Mouse (Mus musculus) heart, postnatal 36 days (tissue): ENCODE results near the gene Galnt12. TPM values are rescaled to one million over a fixed set of nuclear protein-coding genes. Genes with fewer than 3 reads are reported as not detected.
A peak's percentile ranks its signal among the peaks of the same experiment; 100 is the strongest.

Experiments
- DNase-seq, 2 experiments: peaks; one replicate each; pipeline ENCODE4 v3.0.0; 2021 to 2022
- intact Hi-C: fragments of 180-260 bp; cut with DNase I; formaldehyde crosslinking; loops from one replicate; pipeline ENCODE4 v1.15.1; 2025
- total RNA-seq, 2 experiments: library from RNA; stranded (reverse); gene quantifications; 2 replicates each; pipeline ENCODE4 v1.2.3; 2021

Galnt12 gene
- total RNA-seq, 2 experiments from 2014 or later, result 0.19 to 0.47 TPM

DNA sequence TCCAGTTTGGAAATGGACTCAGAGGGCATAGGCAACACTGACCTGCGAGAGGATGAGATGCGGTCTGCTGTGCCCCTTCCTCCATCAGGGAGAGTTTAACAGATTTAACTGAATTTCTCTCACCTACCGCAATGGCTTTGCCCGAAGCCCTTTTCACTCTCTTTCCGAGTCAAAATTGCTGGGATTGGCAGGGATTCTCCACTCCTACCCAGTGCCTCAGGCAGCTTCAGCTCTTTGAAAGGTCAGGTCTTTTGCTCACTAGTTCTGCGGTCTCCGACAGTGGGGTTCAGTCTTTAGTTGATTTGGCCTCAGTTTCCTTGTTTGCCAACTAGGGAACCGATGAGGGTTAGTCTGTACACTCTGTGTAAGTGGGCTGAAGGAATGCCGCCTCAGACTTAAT lies 1.5 kb downstream of the Galnt12 start:
- intact Hi-C loops, result no loop called here
- no peak for DNase-seq

DNA sequence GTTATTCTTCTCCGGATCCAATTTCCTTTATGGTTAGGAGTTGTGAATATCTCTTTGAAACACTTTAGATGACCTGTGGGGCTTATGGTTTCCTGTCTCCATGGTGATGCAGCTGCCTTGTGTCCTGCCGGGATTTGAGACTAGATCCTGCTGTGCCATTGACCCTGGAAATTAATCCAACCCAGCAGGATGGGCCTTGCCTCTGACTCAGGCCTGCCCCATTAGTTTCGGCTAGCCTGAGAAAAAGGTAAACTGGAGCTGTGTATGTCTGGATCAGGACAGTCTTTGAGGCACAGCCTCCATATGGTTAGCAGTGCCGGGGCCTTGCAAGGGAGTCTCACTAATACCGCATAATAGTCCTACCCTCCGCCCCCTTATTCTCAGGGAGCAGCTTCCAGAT lies 1.9 kb downstream of the Galnt12 start:
- DNase-seq, result no peak
- intact Hi-C loops, result no loop called here

DNA sequence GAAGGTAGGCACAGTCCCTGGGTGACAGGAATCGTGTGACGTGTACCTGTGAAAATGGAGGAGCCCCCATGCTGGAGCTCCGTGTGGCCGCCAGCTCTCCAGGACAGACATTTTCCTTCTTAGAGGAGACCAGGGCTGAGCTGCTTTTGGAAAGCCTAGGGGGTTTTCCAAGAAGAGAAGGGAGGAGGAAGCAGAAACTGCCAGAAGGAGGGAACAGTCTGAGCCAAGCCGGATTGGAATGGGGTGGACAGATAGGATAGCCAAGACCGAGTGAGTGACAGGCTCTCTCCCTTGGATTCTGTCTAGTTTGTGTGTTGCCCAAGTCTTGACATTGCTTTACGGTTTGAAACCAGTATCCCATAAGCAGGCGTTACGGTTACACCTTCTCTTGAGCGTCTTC lies 11.9 kb downstream of the Galnt12 start:
- intact Hi-C loops, result no loop called here
- DNase-seq, result peak in 1 of 2 experiments; percentile 15

GRCm38 (mm10) chr4:47111885-47112284 lies 20.2 kb downstream of the Galnt12 start:
- DNase-seq, result no peak
- intact Hi-C loops, result no loop called here

DNA sequence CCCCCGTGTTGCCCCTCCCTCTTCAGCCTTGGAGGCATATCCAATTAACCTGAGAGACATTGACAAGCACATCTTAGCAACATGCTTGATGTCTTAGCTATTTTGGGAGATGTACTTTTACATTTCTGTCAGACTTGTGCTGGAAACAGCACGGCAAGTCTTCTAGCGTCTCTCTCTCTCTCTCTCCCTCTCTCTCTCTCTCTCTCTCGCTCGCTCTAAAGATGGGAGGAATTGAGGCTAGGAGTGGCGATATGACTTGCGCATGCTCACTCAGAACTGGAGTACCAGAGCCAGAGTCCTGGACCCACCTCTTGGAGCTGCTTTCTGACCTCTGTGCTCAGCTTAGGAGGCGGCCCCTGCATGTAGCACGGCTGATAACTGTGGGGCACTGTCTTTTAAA lies 20.9 kb downstream of the Galnt12 start:
- intact Hi-C loops, result no loop called here
- DNase-seq, result no peak

DNA sequence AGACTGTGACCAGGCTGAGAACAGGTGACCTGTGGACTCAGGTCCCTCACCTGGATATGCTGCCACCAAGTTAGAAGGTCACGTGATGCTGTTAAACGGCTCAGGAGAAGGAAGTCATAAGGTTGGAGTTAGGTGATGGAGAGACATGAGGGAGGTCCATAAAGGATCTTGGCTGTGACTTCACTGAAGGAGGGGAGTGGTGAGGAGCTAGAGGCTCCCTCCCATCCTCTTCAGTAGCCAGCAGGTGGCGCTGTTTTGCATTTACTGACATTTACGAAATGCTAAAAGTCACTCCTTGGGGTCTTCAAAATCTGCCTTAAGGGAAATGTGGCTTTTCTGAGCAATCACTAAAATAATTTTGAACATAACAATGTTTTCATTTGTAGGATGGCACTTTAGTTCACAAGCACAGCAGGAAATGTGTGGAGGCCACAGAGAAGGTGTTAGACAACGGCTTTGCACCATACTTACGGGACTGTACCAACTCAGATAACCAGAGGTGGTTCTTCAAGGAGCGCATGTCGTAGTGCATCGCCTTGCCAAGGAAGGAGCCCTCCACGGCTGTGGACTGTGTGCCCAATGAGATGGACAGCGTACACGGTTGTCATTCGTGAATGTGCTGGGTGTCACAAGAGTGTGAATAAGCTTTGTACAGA lies 30.5 kb downstream of the Galnt12 start:
- peak; percentile 66 to 72 for DNase-seq

DNA sequence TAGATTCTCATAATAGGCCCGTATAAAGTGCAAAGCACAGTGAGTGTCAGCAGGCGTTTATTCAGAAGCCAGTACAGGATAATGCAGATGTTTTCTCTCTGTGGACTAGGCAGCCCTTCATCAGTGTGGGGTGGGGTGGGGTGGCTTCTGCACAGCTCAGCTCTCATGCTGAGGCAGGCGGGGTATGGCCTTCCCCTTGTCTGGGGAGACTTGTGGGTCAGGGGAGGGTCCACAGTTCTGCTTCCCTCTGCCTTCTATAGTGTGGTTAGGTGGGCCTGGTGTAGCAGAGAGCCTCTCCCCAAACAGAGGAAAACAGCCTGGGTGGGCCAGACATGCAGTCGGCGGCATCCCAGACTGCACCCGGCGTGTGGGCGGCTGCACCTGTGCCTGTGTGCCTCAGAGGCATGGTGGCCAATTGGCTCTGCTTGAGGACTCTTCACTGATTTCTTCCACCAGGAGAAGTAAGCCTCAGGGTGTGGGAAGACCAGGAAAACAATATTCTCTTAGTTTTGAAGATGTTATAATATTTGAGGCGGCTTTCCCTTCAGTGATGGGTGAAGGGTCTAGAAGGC lies 32.5 kb downstream of the Galnt12 start:
- intact Hi-C loops, result no loop called here
- DNase-seq, result no peak

More for the DNA sequence above, 30.5 kb downstream of the Galnt12 start:
- intact Hi-C loops, result loop anchor here (2.0 kb wide), 2 partner anchors 133 to 277 kb away; no protein-coding TSS in a partner anchor

- DNase-seq, result peak; percentile 27 to 48
- intact Hi-C loops, result no loop called here
Observed at GRCm38 (mm10) chr4:47128515-47128914, 36.8 kb downstream of the Galnt12 start.

DNA sequence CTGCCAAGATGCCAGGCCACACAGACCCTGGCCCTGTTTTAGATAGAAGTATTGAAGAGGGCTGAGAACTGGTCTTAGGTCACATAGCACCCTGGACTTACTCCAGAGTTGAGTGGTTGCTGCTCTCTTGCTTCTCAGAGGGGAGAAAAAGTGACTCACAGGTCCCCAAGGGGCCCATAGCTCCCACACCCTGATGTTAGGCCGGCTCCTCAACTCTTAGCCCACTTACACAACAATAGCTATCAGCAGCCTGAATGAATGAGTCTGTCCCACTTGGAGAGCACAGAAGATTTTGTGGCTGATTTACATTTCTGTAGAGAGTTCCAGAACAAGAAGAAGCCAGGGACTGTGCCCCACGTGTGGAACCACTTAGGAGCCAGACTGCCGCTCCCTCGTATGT lies 37.9 kb downstream of the Galnt12 start:
- peak in 1 of 2 experiments; percentile 22 for DNase-seq
- intact Hi-C loops, result no loop called here

DNA sequence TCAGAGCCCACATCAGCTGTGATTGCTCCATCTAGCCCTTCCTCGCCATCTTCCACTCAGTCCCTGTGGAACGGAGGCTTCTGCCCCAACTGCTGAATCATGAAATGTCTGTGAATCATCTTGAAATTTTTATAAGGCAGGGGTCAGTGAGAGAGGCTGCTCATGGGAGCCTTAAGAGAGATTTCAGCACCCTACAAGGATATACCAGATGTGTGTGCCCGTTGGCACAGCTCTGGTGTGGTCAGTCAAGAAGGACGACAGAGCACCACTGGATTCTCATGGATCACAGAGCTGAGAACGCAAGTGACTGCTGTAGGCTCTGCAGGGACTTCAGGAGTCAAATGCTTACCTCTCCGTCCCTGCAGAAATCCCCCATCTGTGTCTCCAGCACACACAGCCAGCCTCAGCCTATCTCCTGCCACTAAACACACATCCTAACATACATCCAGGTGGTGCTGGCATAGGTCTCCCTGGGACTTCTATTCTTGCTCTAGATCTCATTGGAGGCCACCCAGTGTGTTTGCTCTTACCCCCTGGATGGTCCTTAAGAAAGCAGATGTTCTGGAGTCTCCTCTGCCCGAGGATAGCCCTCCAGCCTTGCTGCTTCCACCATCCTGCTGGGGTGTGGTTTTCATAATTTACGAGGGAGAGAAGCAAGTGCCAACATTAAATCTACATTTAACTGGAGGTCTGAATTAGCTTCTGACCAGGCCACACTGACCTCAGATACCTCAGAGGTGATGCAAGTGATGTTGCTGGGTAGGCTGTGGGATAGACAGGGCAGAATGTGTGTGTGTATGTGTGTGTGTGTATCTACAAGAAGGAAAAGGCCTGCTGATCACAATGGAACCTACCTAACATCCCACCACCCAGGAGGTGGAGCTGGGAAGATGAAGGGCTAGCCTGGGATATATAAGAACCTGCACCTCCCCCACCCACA lies 38.7 kb downstream of the Galnt12 start:
- intact Hi-C loops, result loop anchor here (2.0 kb wide), 2 partner anchors 76 to 124 kb away; no protein-coding TSS in a partner anchor
- no peak for DNase-seq

DNA sequence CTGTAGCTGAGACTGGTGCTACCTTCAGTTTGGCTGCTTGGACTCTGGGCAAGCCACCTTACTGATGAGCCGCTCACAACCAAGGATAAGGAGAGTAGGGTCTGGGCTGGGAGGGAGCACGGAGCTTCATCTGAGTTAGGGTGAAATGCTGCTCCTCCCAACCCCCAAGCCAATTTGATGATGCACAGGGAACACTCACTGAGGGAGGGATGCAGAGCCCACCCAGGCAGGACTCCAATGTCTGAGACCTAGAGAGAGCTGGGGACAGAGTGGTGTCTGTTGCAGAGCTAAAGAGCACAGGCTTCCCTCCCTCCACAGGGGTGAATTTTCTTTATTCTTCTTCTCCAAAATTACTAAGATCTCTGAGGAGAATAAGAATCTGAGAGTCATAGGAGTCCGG lies 40.2 kb downstream of the Galnt12 start:
- intact Hi-C loops, result loop anchor here (2.0 kb wide), 2 partner anchors 75 to 123 kb away; no protein-coding TSS in a partner anchor
- peak in 1 of 2 experiments; percentile 14 for DNase-seq

GRCm38 (mm10) chr4:47132413-47132812 lies 40.7 kb downstream of the Galnt12 start:
- peak in 1 of 2 experiments; percentile 21 for DNase-seq

GRCm38 (mm10) chr4:47136699-47137101 lies 45.0 kb downstream of the Galnt12 start:
- intact Hi-C loops, result loop anchor here (5.0 kb wide), 2 partner anchors 41 to 96 kb away; no protein-coding TSS in a partner anchor
- peak in 1 of 2 experiments; percentile 52 for DNase-seq

More at GRCm38 (mm10) chr4:47132413-47132812, 40.7 kb downstream of the Galnt12 start:
- intact Hi-C loops, result no loop called here

- peak; percentile 42 to 54 for DNase-seq
- intact Hi-C loops, result loop anchor here (5.0 kb wide), 2 partner anchors 40 to 95 kb away; no protein-coding TSS in a partner anchor
Observed at GRCm38 (mm10) chr4:47137479-47137878, 45.8 kb downstream of the Galnt12 start.

- DNase-seq, result no peak
- intact Hi-C loops, result loop anchor here (5.0 kb wide), 2 partner anchors 39 to 94 kb away; no protein-coding TSS in a partner anchor
Observed at GRCm38 (mm10) chr4:47138411-47138810, 46.7 kb downstream of the Galnt12 start.

GRCm38 (mm10) chr4:47138967-47139777 lies 47.5 kb downstream of the Galnt12 start:
- intact Hi-C loops, result loop anchor here (5.0 kb wide), 2 partner anchors 38 to 93 kb away; no protein-coding TSS in a partner anchor
- peak in 1 of 2 experiments; percentile 34 for DNase-seq

DNA sequence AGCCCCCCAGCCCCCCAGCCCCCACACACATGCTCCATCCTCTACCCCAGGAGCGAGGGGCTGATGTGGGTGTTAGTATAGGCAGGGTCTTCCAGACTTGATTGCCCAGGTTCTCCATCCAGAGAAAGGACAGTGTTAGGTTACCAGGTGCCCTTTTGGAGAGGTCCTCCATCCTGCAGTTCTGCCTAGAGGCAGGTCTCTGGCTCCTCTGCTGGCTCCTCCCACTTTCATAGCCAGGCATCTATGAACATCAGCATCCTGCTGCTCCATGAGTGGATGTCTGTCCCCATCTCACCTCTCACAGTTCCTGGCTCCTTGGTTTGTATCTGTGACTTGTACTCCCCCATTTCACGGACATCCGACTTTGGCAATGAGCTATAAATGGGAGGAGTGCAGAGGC lies 48.6 kb downstream of the Galnt12 start:
- DNase-seq, result no peak

DNA sequence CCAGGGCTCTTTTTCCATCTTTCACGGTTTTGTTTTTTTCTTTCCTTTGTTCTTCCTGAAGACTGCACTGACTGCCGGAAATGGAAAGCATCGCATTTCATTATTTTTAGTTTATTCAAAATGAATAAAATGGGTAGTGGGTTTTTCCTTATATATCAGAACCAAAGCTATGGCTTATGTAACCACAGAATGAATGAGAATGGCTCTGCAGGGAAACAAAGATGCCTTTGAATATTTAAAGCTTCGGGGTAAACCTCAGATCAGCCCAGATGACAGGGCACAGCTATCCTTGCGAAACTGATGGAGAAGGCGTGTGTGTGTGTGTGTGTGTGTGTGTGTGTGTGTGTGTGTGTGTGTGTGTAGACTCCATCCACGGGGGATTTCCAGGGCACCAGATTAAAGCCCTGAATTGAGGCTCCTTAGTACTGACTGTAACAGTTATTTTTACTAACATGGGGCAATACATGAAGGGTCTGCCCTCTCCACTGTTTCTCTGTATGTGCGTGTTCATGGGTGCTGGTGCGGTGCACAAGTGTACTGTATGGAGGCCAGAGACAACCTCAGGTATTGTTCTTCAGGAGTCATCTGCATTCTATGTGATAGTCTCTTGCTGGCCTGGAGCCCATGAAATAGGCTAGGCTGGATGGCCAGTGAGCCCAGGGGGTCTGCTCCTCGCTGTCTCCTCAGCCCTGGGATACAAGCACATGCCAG lies 49.9 kb downstream of the Galnt12 start:
- DNase-seq, result no peak
- intact Hi-C loops, result no loop called here

More for the DNA sequence above, 48.6 kb downstream of the Galnt12 start:
- intact Hi-C loops, result no loop called here

DNA sequence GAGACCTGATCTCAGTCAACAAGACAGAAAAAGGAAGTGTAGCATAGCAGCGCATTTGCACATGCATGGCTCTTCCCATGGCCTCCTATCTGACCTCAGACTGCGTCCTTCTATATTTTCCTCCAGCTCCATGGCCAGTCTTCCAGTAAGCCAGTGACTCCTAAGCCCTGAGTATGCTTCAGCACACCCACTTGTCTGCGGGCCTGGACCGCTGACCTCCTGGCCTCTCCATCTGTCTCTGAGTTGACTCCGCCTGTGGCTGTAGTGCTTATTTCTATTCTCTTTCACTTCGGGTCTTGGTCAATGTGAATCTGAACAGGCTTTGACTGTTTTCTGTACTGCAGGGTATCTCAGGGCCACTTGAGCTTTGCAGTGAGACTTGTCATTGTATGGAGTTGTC lies 52.1 kb downstream of the Galnt12 start:
- intact Hi-C loops, result no loop called here
- no peak for DNase-seq
